Mouse (Mus musculus) lung, adult 2 months (tissue): ENCODE measurements around the gene Erich3. TPM values are rescaled to one million over a fixed set of nuclear protein-coding genes. Genes with fewer than 3 reads are reported as not detected.

ENCODE experiments used
- DNase-seq: peaks from one replicate; pipeline ENCODE4 v3.0.0; 2022
- H3K4me1 ChIP-seq: fragments of 200-500 bp; 2 replicates; pipeline ENCODE4 v1.6.1; 2011; ENCODE audit warnings: low read length; ENCODE audit not compliant: control insufficient read depth, insufficient read depth
- H3K4me3 ChIP-seq: fragments of 200-500 bp; replicated peaks from 2 replicates; pipeline ENCODE3; 2011; ENCODE audit warnings: low read depth, mild to moderate bottlenecking, control low read depth, low read length; ENCODE audit errors: extremely low read depth
- CTCF ChIP-seq: fragments of 200-500 bp; IDR thresholded peaks from 2 replicates; pipeline ENCODE4 v1.5.1; 2011; ENCODE audit warnings: mild to moderate bottlenecking, low read length, control low read depth; ENCODE audit not compliant: insufficient read depth
- POLR2A ChIP-seq: fragments of 200-500 bp; IDR thresholded peaks from 2 replicates; pipeline ENCODE4 v1.6.1; 2011; ENCODE audit warnings: low read depth, mild to moderate bottlenecking, control low read depth, low read length, borderline replicate concordance; ENCODE audit errors: extremely low read depth
- WGBS: fragments of 180-500 bp; shearing (Covaris S2); methylation state at CpG from one replicate; pipeline ENCODE4 v1.1.7; 2018; 5-methylcytosine and 5-hydroxymethylcytosine counted together
- polyA plus RNA-seq: library from polyadenylated mRNA; depleted of rRNA; stranded (reverse); fragments of >200 nt; gene quantifications from 2 replicates; pipeline ENCODE4 v1.2.3, GENCODE M21; 2012

The Erich3 gene
- polyA plus RNA-seq, 1 experiment, result 2.6 TPM

GRCm38 (mm10) chr3:154798806-154799205 lies 135.1 kb downstream of the Erich3 start:
- 72% methylated on average over 4 of the region's 4 CpGs for WGBS
- no peak for DNase-seq
- Histone ChIP-seq H3K4me3 (no peak overlapping the region), H3K4me1 (no peaks in the 10 kb centered on the region)
- TF ChIP-seq POLR2A, result no peak
- TF ChIP-seq CTCF, result no peak

- 51% methylated on average over 8 of the region's 8 CpGs for WGBS
- Histone ChIP-seq H3K4me3 (no peak overlapping the region), H3K4me1 (no peaks in the 10 kb centered on the region)
- no peak for DNase-seq
- TF ChIP-seq POLR2A (no peak), CTCF (no peak)
Observed at GRCm38 (mm10) chr3:154800454-154800853, 136.8 kb downstream of the Erich3 start.

GRCm38 (mm10) chr3:154800888-154801429 lies 137.3 kb downstream of the Erich3 start:
- WGBS, result 50% methylated on average over 8 of the region's 8 CpGs

GRCm38 (mm10) chr3:154806626-154807025 lies 143.0 kb downstream of the Erich3 start:
- no peak for DNase-seq
- H3K4me3 ChIP-seq, result no peak overlapping the region
- 17% methylated on average over 7 of the region's 7 CpGs for WGBS
- TF ChIP-seq CTCF (no peak), POLR2A (no peak)
- 0 out of 2 replicates have a peak, but pooled peaks cover 3% of the 10 kb centered on the region for H3K4me1 ChIP-seq

More at GRCm38 (mm10) chr3:154800888-154801429, 137.3 kb downstream of the Erich3 start:
- no peaks in the 10 kb centered on the region for H3K4me1 ChIP-seq
- TF ChIP-seq POLR2A, result no peak
- TF ChIP-seq CTCF, result no peak
- H3K4me3 ChIP-seq, result no peak overlapping the region
- DNase-seq, result no peak

- TF ChIP-seq CTCF (no peak), POLR2A (no peak)
- 32% methylated on average over 7 of the region's 7 CpGs for WGBS
- Histone ChIP-seq H3K4me3 (no peak overlapping the region), H3K4me1 (0 out of 2 replicates have a peak, but pooled peaks cover 3% of the 10 kb centered on the region)
- DNase-seq, result no peak
Observed at GRCm38 (mm10) chr3:154810273-154810870, 146.7 kb downstream of the Erich3 start.

GRCm38 (mm10) chr3:154811281-154811680 lies 147.6 kb downstream of the Erich3 start:
- DNase-seq, result no peak
- WGBS, result 43% methylated on average over 9 of the region's 9 CpGs
- TF ChIP-seq POLR2A (no peak), CTCF (no peak)
- Histone ChIP-seq H3K4me3 (no peak overlapping the region), H3K4me1 (0 out of 2 replicates have a peak, but pooled peaks cover 1% of the 10 kb centered on the region)

- peaks cover 2% of the 10 kb centered on the region; the same call in 1 of the 2 replicates for H3K4me1 ChIP-seq
- WGBS, result 66% methylated on average over 9 of the region's 9 CpGs
- no peak overlapping the region for H3K4me3 ChIP-seq
- DNase-seq, result no peak
- TF ChIP-seq POLR2A, result no peak
- no peak for TF ChIP-seq CTCF
Observed at GRCm38 (mm10) chr3:154811833-154812232, 148.2 kb downstream of the Erich3 start.

GRCm38 (mm10) chr3:154812893-154813292 lies 149.2 kb downstream of the Erich3 start:
- WGBS, result 35% methylated on average over 1 of the region's 1 CpGs
- H3K4me1 ChIP-seq, result peaks cover 6% of the 10 kb centered on the region
- TF ChIP-seq CTCF, result no peak

GRCm38 (mm10) chr3:154815606-154816005 lies 151.9 kb downstream of the Erich3 start:
- DNase-seq, result no peak
- TF ChIP-seq CTCF, result no peak
- TF ChIP-seq POLR2A, result no peak
- Histone ChIP-seq H3K4me1 (peaks cover 6% of the 10 kb centered on the region), H3K4me3 (no peak overlapping the region)
- 42% methylated on average over 2 of the region's 2 CpGs for WGBS

More at GRCm38 (mm10) chr3:154812893-154813292, 149.2 kb downstream of the Erich3 start:
- H3K4me3 ChIP-seq, result no peak overlapping the region
- DNase-seq, result no peak

- TF ChIP-seq CTCF, result no peak
- TF ChIP-seq POLR2A, result no peak
- Histone ChIP-seq H3K4me3 (no peak overlapping the region), H3K4me1 (peaks cover 6% of the 10 kb centered on the region)
- WGBS, result 45% methylated on average over 3 of the region's 3 CpGs
- no peak for DNase-seq
Observed at GRCm38 (mm10) chr3:154816231-154816630, 152.6 kb downstream of the Erich3 start.
